Mouse (Mus musculus): ENCODE measurements around the gene Olfr1382.
"Not testable (repeated sequence)": the region's sequence is repeated elsewhere in the genome, so short reads cannot be mapped to it uniquely, and the experiment has no call there.

The Olfr1382 gene

GRCm38 (mm10) chr11:49527947-49528346 is at the start of gene Olfr1382:
TSS of gene Olfr1382 (plus strand) at chr11:49528247.
- DNase-seq (ENCODE audit: low read depth, low spot score), result no peak

- DNase-seq (ENCODE audit: low read depth, low spot score), result peak; percentile 21
These were observed 42.1 kb upstream of the Olfr1382 start for GRCm38 (mm10) chr11:49485973-49486372.

DNA sequence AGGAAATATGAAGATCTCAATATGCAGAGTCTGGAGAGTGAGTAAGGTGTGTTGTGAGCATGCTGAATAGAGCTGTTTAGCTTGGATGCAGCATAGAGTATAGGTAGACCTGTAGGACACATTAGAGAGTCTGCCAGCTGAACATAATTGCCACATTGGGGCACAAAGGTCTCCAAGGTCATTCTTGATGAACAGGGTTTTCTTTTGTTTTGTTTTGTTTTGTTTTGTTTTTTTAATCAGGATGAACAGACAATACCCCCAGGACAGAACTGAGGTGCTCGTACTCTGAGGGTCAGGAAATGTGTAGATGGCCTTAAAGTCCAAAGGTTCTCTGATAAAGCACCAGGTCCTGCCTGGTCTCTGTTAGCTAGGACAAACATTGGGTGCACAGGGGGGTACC is 39.3 kb upstream of the Olfr1382 start, which contains the start of gene Olfr1385:
TSS of gene Olfr1385 (plus strand) at position 301 of the 400 bp plus-strand sequence.
- DNase-seq (ENCODE audit: low read depth, low spot score), result not testable (repeated sequence)

DNA sequence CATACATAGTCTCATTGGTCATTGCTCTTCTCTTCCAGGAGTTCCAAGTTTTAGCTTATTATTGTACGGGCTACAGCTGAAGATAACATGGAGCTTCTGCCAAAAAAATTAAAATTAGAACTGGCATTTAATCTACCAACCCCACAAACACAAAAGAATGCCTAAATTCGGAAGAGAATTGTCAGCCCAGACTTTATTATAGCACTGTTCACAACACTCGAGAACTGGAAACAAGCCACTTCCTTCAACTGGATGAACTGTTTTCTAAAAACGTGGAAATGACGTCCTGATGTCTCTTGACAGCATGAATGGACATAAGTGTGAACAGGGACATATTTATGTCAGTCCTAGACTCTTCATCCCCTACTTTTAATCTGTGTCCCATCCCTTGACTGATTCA is 10.0 kb upstream of the Olfr1382 start:
- DNase-seq (ENCODE audit: low read depth, low spot score), result no peak

GRCm38 (mm10) chr11:49519348-49519747 is 8.7 kb upstream of the Olfr1382 start, which contains the start of gene Olfr1383:
TSS of gene Olfr1383 (plus strand) at chr11:49519648.
- no peak for DNase-seq (ENCODE audit: low read depth, low spot score)

DNA sequence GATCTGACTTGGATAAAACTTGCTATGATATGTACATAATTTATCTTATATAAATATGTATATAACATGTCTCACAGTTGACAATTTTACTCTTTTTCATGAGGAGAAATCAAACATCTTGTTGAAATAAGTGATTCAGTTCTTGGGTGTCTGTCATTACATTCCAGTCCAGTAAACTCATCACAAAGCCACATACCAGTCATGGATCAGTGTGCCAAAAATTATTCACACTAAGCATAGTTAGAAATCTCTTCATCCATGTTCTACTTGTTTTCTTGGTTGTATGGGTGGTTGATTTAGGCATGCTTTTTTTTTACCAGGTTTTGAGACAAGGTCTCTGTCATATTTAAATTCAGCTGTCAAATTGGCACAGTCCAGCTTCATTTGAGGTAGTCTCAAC is 4.7 kb downstream of the Olfr1382 start:
- no peak for DNase-seq (ENCODE audit: low read depth, low spot score)

- not testable (repeated sequence) for DNase-seq (ENCODE audit: low read depth, low spot score)
These were observed 8.6 kb downstream of the Olfr1382 start for GRCm38 (mm10) chr11:49536631-49537030.

DNA sequence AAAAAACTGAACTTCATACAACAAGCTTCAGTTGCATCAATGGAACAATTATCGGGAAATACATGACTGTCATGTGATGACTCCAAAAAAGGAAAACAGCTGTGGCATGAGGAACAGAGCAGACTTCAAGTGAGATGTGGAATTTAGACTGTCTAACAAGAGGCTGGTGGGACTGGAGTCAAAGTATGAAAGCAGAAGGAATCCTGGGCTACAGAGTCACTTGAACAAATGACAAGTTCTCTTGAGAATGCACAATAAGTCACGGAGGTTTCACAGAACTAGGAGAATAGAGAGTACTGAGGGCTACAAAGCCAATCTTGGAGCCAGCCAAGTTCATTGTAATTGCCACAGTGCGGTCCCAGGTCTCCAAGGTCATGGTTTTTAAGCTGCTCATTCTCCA is 15.1 kb downstream of the Olfr1382 start, which contains the start of gene Olfr1381:
TSS of gene Olfr1381 (plus strand) at position 301 of the 400 bp plus-strand sequence.
- peak; percentile 2 for DNase-seq (ENCODE audit: low read depth, low spot score)

DNA sequence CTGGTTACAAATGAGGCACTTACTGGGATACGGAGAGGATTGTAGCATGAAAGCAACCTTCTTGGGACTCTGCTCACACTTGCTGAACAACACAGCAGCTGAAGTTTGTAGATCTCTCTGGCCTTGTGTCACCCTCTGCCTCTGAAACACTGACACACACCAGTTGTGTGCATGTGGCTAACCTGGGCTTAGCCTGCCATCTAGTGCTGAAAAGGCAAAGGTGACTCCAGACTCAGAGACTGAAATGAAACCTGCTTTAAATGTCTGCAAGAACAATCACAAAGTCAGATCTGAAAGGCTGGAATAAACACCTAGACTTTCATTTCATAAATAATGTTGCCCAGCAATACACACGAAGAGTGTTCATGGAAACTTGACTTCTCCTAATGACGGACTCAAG is 26.0 kb downstream of the Olfr1382 start:
- DNase-seq (ENCODE audit: low read depth, low spot score), result peak; percentile 1

- DNase-seq (ENCODE audit: low read depth, low spot score), result not testable (repeated sequence)
These were observed 28.5 kb downstream of the Olfr1382 start, which contains the start of gene Olfr1380 for GRCm38 (mm10) chr11:49556578-49556977. TSS of gene Olfr1380 (plus strand) at chr11:49556878.

DNA sequence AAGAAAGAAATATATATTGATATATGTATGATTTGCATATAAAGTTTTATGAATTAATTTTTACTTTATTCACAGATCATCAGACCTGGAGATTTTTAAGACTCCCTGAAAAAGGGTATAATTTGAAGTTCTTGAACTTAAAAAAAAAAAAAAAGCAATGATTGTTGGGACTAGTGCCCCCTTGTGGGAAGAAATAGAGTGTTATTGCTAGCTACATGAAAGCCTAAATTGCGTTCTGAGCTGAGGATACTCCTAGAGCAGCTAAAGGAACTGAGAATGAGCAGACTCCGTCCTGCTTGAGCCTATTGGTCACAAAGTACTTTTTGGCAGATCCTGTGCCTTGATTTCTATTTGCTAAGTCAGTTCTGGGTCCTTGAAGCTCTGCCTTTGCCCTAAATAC is 47.0 kb downstream of the Olfr1382 start:
- DNase-seq (ENCODE audit: low read depth, low spot score), result peak; percentile 9

- DNase-seq (ENCODE audit: low read depth, low spot score), result not testable (repeated sequence)
These were observed 52.4 kb downstream of the Olfr1382 start for GRCm38 (mm10) chr11:49580452-49580851.

All from mesoderm, embryonic 11.5 days (tissue).